Mouse (Mus musculus) midbrain, embryonic 12.5 days (tissue): ENCODE measurements at regions not wholly inside any gene's neighbourhood (a gene's known extent, or its start where the extent isn't known, plus 50 kb on each side); places are given as distances from the start of the nearest gene placed in this dataset.

Source experiments
- ATAC-seq: fragments of 200-750 bp; cut with Nextera tagmentation; 2 replicates; pipeline ENCODE4 v1.8.0; 2017; ENCODE audit warnings: low read depth, moderate TSS enrichment, moderate library complexity; ENCODE audit not compliant: low FRiP score
- H3K27ac ChIP-seq: fragments of 300-500 bp; sonication (generic); replicated peaks from 2 replicates; pipeline ENCODE4 v1.5.1; 2016; ENCODE audit warnings: mild to moderate bottlenecking
- H3K27me3 ChIP-seq: fragments of 300-500 bp; sonication (generic); 2 replicates; pipeline ENCODE4 v1.6.1; 2016; ENCODE audit warnings: mild to moderate bottlenecking
- H3K36me3 ChIP-seq: fragments of 300-500 bp; sonication (generic); 2 replicates; pipeline ENCODE4 v1.6.1; 2016
- H3K4me1 ChIP-seq: fragments of 300-500 bp; sonication (generic); 2 replicates; pipeline ENCODE4 v1.6.1; 2016
- H3K4me2 ChIP-seq: fragments of 300-500 bp; sonication (generic); replicated peaks from 2 replicates; pipeline ENCODE4 v1.6.1; 2016; ENCODE audit warnings: mild to moderate bottlenecking, moderate library complexity
- H3K4me3 ChIP-seq: fragments of 300-500 bp; sonication (generic); 2 replicates; pipeline ENCODE4 v1.5.1; 2016; ENCODE audit warnings: mild to moderate bottlenecking
- H3K9ac ChIP-seq: fragments of 300-500 bp; sonication (generic); replicated peaks from 2 replicates; pipeline ENCODE4 v1.6.1; 2016; ENCODE audit warnings: mild to moderate bottlenecking, moderate library complexity
- H3K9me3 ChIP-seq: fragments of 300-500 bp; sonication (generic); 2 replicates; pipeline ENCODE4 v1.6.1; 2016; ENCODE audit warnings: mild to moderate bottlenecking
- WGBS: fragments of 180-500 bp; shearing (Covaris S2); methylation state at CpG from one replicate; pipeline ENCODE4 v1.1.7; 2016; 5-methylcytosine and 5-hydroxymethylcytosine counted together

GRCm38 (mm10) chr3:35282106-35282505 lies 471.8 kb upstream of the Atp11b start:
- H3K27ac ChIP-seq: no peak overlapping the region
- no peak overlapping the region for H3K4me3 ChIP-seq
- H3K36me3 ChIP-seq: no peaks in the 10 kb centered on the region
- 88% methylated on average over 2 of the region's 2 CpGs for WGBS
- no peaks in the 10 kb centered on the region for H3K27me3 ChIP-seq
- no peak overlapping the region for H3K9ac ChIP-seq
- no peaks in the 10 kb centered on the region for H3K9me3 ChIP-seq
- no peak overlapping the region for H3K4me2 ChIP-seq
- ATAC-seq: no peak
- no peaks in the 10 kb centered on the region for H3K4me1 ChIP-seq

- Histone ChIP-seq H3K27ac (no peak overlapping the region), H3K9ac (no peak overlapping the region), H3K4me3 (no peak overlapping the region), H3K27me3 (no peaks in the 10 kb centered on the region), H3K36me3 (no peaks in the 10 kb centered on the region), H3K4me2 (no peak overlapping the region), H3K9me3 (0 out of 2 replicates have a peak, but pooled peaks cover 6% of the 10 kb centered on the region), H3K4me1 (peaks cover 3% of the 10 kb centered on the region; the same call in 1 of the 2 replicates)
- WGBS: 88% methylated on average over 1 of the region's 1 CpGs
- no peak for ATAC-seq
These were observed 459.1 kb upstream of the Atp11b start for GRCm38 (mm10) chr3:35294771-35295170.

- H3K4me1 ChIP-seq: peaks cover 3% of the 10 kb centered on the region; the same call in 1 of the 2 replicates
- H3K9ac ChIP-seq: no peak overlapping the region
- H3K4me3 ChIP-seq: no peak overlapping the region
- 85% methylated on average over 4 of the region's 4 CpGs for WGBS
- H3K9me3 ChIP-seq: 0 out of 2 replicates have a peak, but pooled peaks cover 6% of the 10 kb centered on the region
- H3K27me3 ChIP-seq: no peaks in the 10 kb centered on the region
- no peak overlapping the region for H3K4me2 ChIP-seq
- H3K27ac ChIP-seq: no peak overlapping the region
- no peaks in the 10 kb centered on the region for H3K36me3 ChIP-seq
- no peak for ATAC-seq
These were observed 458.2 kb upstream of the Atp11b start for GRCm38 (mm10) chr3:35295746-35296145.

GRCm38 (mm10) chr3:35299036-35299435 lies 454.9 kb upstream of the Atp11b start:
- Histone ChIP-seq H3K9me3 (0 out of 2 replicates have a peak, but pooled peaks cover 8% of the 10 kb centered on the region), H3K4me1 (peaks cover 3% of the 10 kb centered on the region; the same call in 1 of the 2 replicates)

GRCm38 (mm10) chr3:35306013-35306412 lies 447.9 kb upstream of the Atp11b start:
- no peaks in the 10 kb centered on the region for H3K36me3 ChIP-seq
- H3K9me3 ChIP-seq: 0 out of 2 replicates have a peak, but pooled peaks cover 8% of the 10 kb centered on the region
- no peak overlapping the region for H3K4me2 ChIP-seq
- no peaks in the 10 kb centered on the region for H3K27me3 ChIP-seq
- no peaks in the 10 kb centered on the region for H3K4me1 ChIP-seq
- no peak overlapping the region for H3K27ac ChIP-seq
- no peak for ATAC-seq
- WGBS: 87% methylated on average over 4 of the region's 4 CpGs
- H3K9ac ChIP-seq: no peak overlapping the region
- H3K4me3 ChIP-seq: no peak overlapping the region

More at GRCm38 (mm10) chr3:35299036-35299435, 454.9 kb upstream of the Atp11b start:
- H3K27ac ChIP-seq: no peak overlapping the region
- no peak overlapping the region for H3K9ac ChIP-seq
- no peak overlapping the region for H3K4me3 ChIP-seq
- no peak for ATAC-seq
- H3K4me2 ChIP-seq: no peak overlapping the region
- no peaks in the 10 kb centered on the region for H3K36me3 ChIP-seq
- no peaks in the 10 kb centered on the region for H3K27me3 ChIP-seq

- ATAC-seq: no peak
- 74% methylated on average over 10 of the region's 10 CpGs for WGBS
- Histone ChIP-seq H3K9ac (no peak overlapping the region), H3K27ac (no peak overlapping the region), H3K4me2 (no peak overlapping the region), H3K27me3 (no peaks in the 10 kb centered on the region), H3K9me3 (no peaks in the 10 kb centered on the region), H3K36me3 (no peaks in the 10 kb centered on the region), H3K4me1 (peaks cover 2% of the 10 kb centered on the region), H3K4me3 (no peak overlapping the region)
These were observed 439.7 kb upstream of the Atp11b start for GRCm38 (mm10) chr3:35314177-35314576.

- Histone ChIP-seq H3K4me2 (no peak overlapping the region), H3K9ac (no peak overlapping the region), H3K27me3 (no peaks in the 10 kb centered on the region), H3K36me3 (no peaks in the 10 kb centered on the region), H3K4me3 (no peak overlapping the region), H3K4me1 (peaks cover 4% of the 10 kb centered on the region), H3K9me3 (no peaks in the 10 kb centered on the region), H3K27ac (no peak overlapping the region)
- ATAC-seq: no peak
- WGBS: 81% methylated on average over 6 of the region's 6 CpGs
These were observed 438.7 kb upstream of the Atp11b start for GRCm38 (mm10) chr3:35315162-35315561.

GRCm38 (mm10) chr3:35318348-35318747 lies 435.6 kb upstream of the Atp11b start:
- Histone ChIP-seq H3K4me2 (no peak overlapping the region), H3K9me3 (no peaks in the 10 kb centered on the region), H3K9ac (no peak overlapping the region), H3K36me3 (no peaks in the 10 kb centered on the region), H3K4me1 (peaks cover 35% of the 10 kb centered on the region), H3K4me3 (no peak overlapping the region), H3K27ac (no peak overlapping the region), H3K27me3 (no peaks in the 10 kb centered on the region)
- 68% methylated on average over 13 of the region's 13 CpGs for WGBS
- ATAC-seq: no peak

- peaks cover 48% of the 10 kb centered on the region for H3K4me1 ChIP-seq
- whole genome bisulfite sequencing: 52% methylated on average over 7 of the region's 7 CpGs
- H3K36me3 ChIP-seq: no peaks in the 10 kb centered on the region
- H3K9me3 ChIP-seq: no peaks in the 10 kb centered on the region
- H3K4me3 ChIP-seq: no peak overlapping the region
- H3K4me2 ChIP-seq: no peak overlapping the region
- no peak overlapping the region for H3K9ac ChIP-seq
- no peaks in the 10 kb centered on the region for H3K27me3 ChIP-seq
- H3K27ac ChIP-seq: no peak overlapping the region
- ATAC-seq: no peak
These were observed 433.0 kb upstream of the Atp11b start for GRCm38 (mm10) chr3:35320844-35321393.

GRCm38 (mm10) chr3:35321991-35322390 lies 431.9 kb upstream of the Atp11b start:
- no peaks in the 10 kb centered on the region for H3K36me3 ChIP-seq
- 0 out of 2 replicates have a peak, but pooled peaks cover 5% of the 10 kb centered on the region for H3K27me3 ChIP-seq
- WGBS: 35% methylated on average over 2 of the region's 2 CpGs
- no peak overlapping the region for H3K4me2 ChIP-seq
- no peak for ATAC-seq
- no peaks in the 10 kb centered on the region for H3K9me3 ChIP-seq
- no peak overlapping the region for H3K9ac ChIP-seq
- H3K4me1 ChIP-seq: peaks cover 48% of the 10 kb centered on the region
- no peak overlapping the region for H3K4me3 ChIP-seq
- H3K27ac ChIP-seq: no peak overlapping the region

GRCm38 (mm10) chr3:35322899-35323298 lies 431.0 kb upstream of the Atp11b start:
- WGBS: 73% methylated on average over 4 of the region's 4 CpGs
- H3K9me3 ChIP-seq: no peaks in the 10 kb centered on the region
- H3K4me2 ChIP-seq: no peak overlapping the region
- H3K36me3 ChIP-seq: no peaks in the 10 kb centered on the region
- no peak overlapping the region for H3K4me3 ChIP-seq
- peaks cover 48% of the 10 kb centered on the region for H3K4me1 ChIP-seq
- no peak overlapping the region for H3K9ac ChIP-seq
- ATAC-seq: no peak
- H3K27ac ChIP-seq: 0 out of 2 replicates have a peak overlapping the region, but pooled peaks have one; percentile 61
- 0 out of 2 replicates have a peak, but pooled peaks cover 5% of the 10 kb centered on the region for H3K27me3 ChIP-seq

GRCm38 (mm10) chr3:35323450-35324077 lies 430.3 kb upstream of the Atp11b start:
- Histone ChIP-seq H3K27me3 (0 out of 2 replicates have a peak, but pooled peaks cover 5% of the 10 kb centered on the region), H3K4me3 (no peak overlapping the region), H3K4me2 (no peak overlapping the region), H3K4me1 (peaks cover 48% of the 10 kb centered on the region), H3K27ac (peak overlapping the region; percentile 61), H3K36me3 (no peaks in the 10 kb centered on the region), H3K9me3 (no peaks in the 10 kb centered on the region), H3K9ac (no peak overlapping the region)
- ATAC-seq: peak; percentile 48; the same call in 1 of the 2 replicates
- WGBS: 70% methylated on average over 11 of the region's 11 CpGs
